In genomic region chr7:109170441-109170820, GRCm38 (mm10) we compare ENCODE assay signal across 8 mouse cellular contexts. TPM values are rescaled to one million over a fixed set of nuclear protein-coding genes. Genes with fewer than 3 reads are reported as not detected.
DNase-seq lines count a peak whose midpoint lies in the region; ATAC-seq and TF ChIP-seq lines count a peak whose summit lies in the region.

No protein-coding gene starts in this region.

- H3K9me3 ChIP-seq in ES-E14 (ENCODE audit: control insufficient read depth, insufficient read depth, low read depth, low read length), result no peaks in the 10 kb centered on the region
- no peaks in the 10 kb centered on the region for H3K9me3 ChIP-seq in forebrain, embryonic 16.5 days (ENCODE audit: control insufficient read depth, low read length)
- H3K9me3 ChIP-seq in liver, postnatal 0 days (ENCODE audit: low read length), result no peaks in the 10 kb centered on the region

- under 1% methylated on average over 17 of the region's 17 CpGs for WGBS in forebrain, embryonic 16.5 days
- 2% methylated on average over 17 of the region's 17 CpGs for WGBS in liver, postnatal 0 days (ENCODE audit: insufficient replicate concordance)
- 1% methylated on average over 17 of the region's 17 CpGs for WGBS in olfactory bulb, adult 2 months
- 1% methylated on average over 17 of the region's 17 CpGs for WGBS in thymus, adult 2 months

- H3K9ac ChIP-seq in ES-E14 (ENCODE audit: insufficient read depth, low read depth, low read length, poor library complexity, severe bottlenecking), result no peak overlapping the region
- peak overlapping the region; percentile 94 for H3K9ac ChIP-seq in forebrain, embryonic 16.5 days (replicated peaks; ENCODE audit: low read depth, low read length)
- no peak overlapping the region for H3K9ac ChIP-seq in liver, postnatal 0 days (replicated peaks)

- ATAC-seq in forebrain, embryonic 16.5 days, result peak; percentile 61
- ATAC-seq in liver, postnatal 0 days, result no peak

- TF ChIP-seq EP300 in liver, postnatal 0 days (IDR thresholded peaks at IDR 0.05; ENCODE audit: low read depth), result no peak

- TF ChIP-seq CTCF in liver, postnatal 0 days (IDR thresholded peaks at IDR 0.05; ENCODE audit: low read depth), result peak; percentile 88
- peak; percentile 85 for TF ChIP-seq CTCF in olfactory bulb, adult 2 months (IDR thresholded peaks at IDR 0.05; ENCODE audit: insufficient read depth, low read depth, low read length)
- TF ChIP-seq CTCF in thymus, adult 2 months (IDR thresholded peaks at IDR 0.05; ENCODE audit: borderline replicate concordance, control insufficient read depth, extremely low read depth, insufficient read depth, low read length, poor library complexity), result peak; percentile 85

- peaks cover 0 to 1% of the 10 kb centered on the region in 2 experiments; a peak in 1 of 4 replicates for H3K4me1 ChIP-seq in ES-E14 (ENCODE audit: control insufficient read depth in 2 of 2, insufficient read depth in 2 of 2, low read length in 2 of 2, poor library complexity in 1 of 2)
- H3K4me1 ChIP-seq in forebrain, embryonic 16.5 days (replicated peaks; ENCODE audit: control insufficient read depth, insufficient read depth, low read length), result peaks cover 63% of the 10 kb centered on the region
- no peaks in the 10 kb centered on the region for H3K4me1 ChIP-seq in liver, postnatal 0 days (ENCODE audit: insufficient read depth)
- peaks cover 6% of the 10 kb centered on the region for H3K4me1 ChIP-seq in olfactory bulb, adult 2 months (ENCODE audit: control insufficient read depth, insufficient read depth, low read length)
- H3K4me1 ChIP-seq in thymus, adult 2 months (replicated peaks; ENCODE audit: control insufficient read depth, insufficient read depth, low read length), result no peaks in the 10 kb centered on the region

- no peak overlapping the region for H3K27ac ChIP-seq in ES-E14 (ENCODE audit: insufficient read depth, low read depth, low read length, poor library complexity, severe bottlenecking)
- peak overlapping the region; percentile 87 for H3K27ac ChIP-seq in forebrain, embryonic 16.5 days (ENCODE audit: low read length)
- no peak overlapping the region for H3K27ac ChIP-seq in liver, postnatal 0 days (ENCODE audit: low read depth)
- no peak overlapping the region for H3K27ac ChIP-seq in olfactory bulb, adult 2 months (ENCODE audit: insufficient read depth, low read depth, low read length)
- H3K27ac ChIP-seq in thymus, adult 2 months (ENCODE audit: control insufficient read depth, insufficient read depth, low read length), result no peak overlapping the region

- TF ChIP-seq POLR2A in olfactory bulb, adult 2 months (IDR thresholded peaks at IDR 0.05; ENCODE audit: insufficient read depth, low read depth, low read length), result no peak
- TF ChIP-seq POLR2A in thymus, adult 2 months (IDR thresholded peaks at IDR 0.05; ENCODE audit: control insufficient read depth, extremely low read depth, insufficient read depth, low read length, poor library complexity), result no peak

- intact Hi-C loops in heart, postnatal 25 days (cut with DNase I), result loop anchor here (1.0 to 5.0 kb wide), 3 partner anchors 30 to 73 kb away; no protein-coding TSS in a partner anchor

- H3K4me3 ChIP-seq in ES-E14 (ENCODE audit: insufficient read depth in 1 of 2, low read depth in 1 of 2, low read length in 2 of 2, poor library complexity in 1 of 2, severe bottlenecking in 1 of 2), result peak overlapping the region in 1 of 2 experiments; percentile 61; a peak in 2 of 4 replicates
- peak overlapping the region; percentile 74 for H3K4me3 ChIP-seq in forebrain, embryonic 16.5 days (replicated peaks; ENCODE audit: low read length)
- H3K4me3 ChIP-seq in liver, postnatal 0 days (ENCODE audit: low read depth, low read length), result no peak overlapping the region
- no peak overlapping the region for H3K4me3 ChIP-seq in olfactory bulb, adult 2 months (ENCODE audit: insufficient read depth, low read depth, low read length)
- H3K4me3 ChIP-seq in thymus, adult 2 months (ENCODE audit: control insufficient read depth, insufficient read depth, low read length), result no peak overlapping the region

- in situ Hi-C loops in ES-E14 (cut with MboI; ENCODE audit: low sequenced_read_pairs in 2 of 2, unreplicated experiment in 2 of 2), result no loop called here

- peak; percentile 64 for DNase-seq in ES-E14 (ENCODE audit: low read depth, low spot score)
- DNase-seq in cerebellum, adult 18-20 months, result peak; percentile 95 to 98
- DNase-seq in heart, postnatal 25 days (ENCODE audit: low spot score), result peak; percentile 54
- DNase-seq in layer of hippocampus, adult 18-20 months (ENCODE audit: low spot score in 2 of 2), result peak; percentile 86 to 94
- DNase-seq in liver, postnatal 0 days, result peak; percentile 79
- peak; percentile 54 for DNase-seq in thymus, adult 2 months

- H3K4me2 ChIP-seq in forebrain, embryonic 16.5 days (ENCODE audit: low read length), result peak overlapping the region; percentile 92
- H3K4me2 ChIP-seq in liver, postnatal 0 days (ENCODE audit: low read depth, low read length), result peak overlapping the region; percentile 64

- H3K36me3 ChIP-seq in ES-E14 (ENCODE audit: control insufficient read depth, insufficient read depth, low read length, poor library complexity, severe bottlenecking), result no peaks in the 10 kb centered on the region
- no peaks in the 10 kb centered on the region for H3K36me3 ChIP-seq in forebrain, embryonic 16.5 days (ENCODE audit: control insufficient read depth, insufficient read depth)
- no peaks in the 10 kb centered on the region for H3K36me3 ChIP-seq in liver, postnatal 0 days (replicated peaks; ENCODE audit: insufficient read depth, low read length)
- H3K36me3 ChIP-seq in thymus, adult 2 months (ENCODE audit: control insufficient read depth, insufficient read depth, low read length), result no peaks in the 10 kb centered on the region

- H3K27me3 ChIP-seq in forebrain, embryonic 16.5 days (replicated peaks; ENCODE audit: control insufficient read depth, insufficient read depth, low read length), result peaks cover 6% of the 10 kb centered on the region; the same call in 1 of the 2 replicates
- peaks cover 57% of the 10 kb centered on the region for H3K27me3 ChIP-seq in liver, postnatal 0 days (ENCODE audit: insufficient read depth, low read length)
- H3K27me3 ChIP-seq in thymus, adult 2 months (ENCODE audit: control insufficient read depth, insufficient read depth, low read length), result peaks cover 3% of the 10 kb centered on the region; the same call in 1 of the 2 replicates

TF ChIP-seq in ES-E14, 5 proteins besides CTCF, POLR2A, EP300 and RAD21:
- TF ChIP-seq MAFK (IDR thresholded peaks at IDR 0.05; ENCODE audit: insufficient read depth, low read depth, low read length) (no peak), HCFC1 (IDR thresholded peaks at IDR 0.05; ENCODE audit: borderline replicate concordance, insufficient read depth, low read length) (no peak), ZC3H11A (IDR thresholded peaks at IDR 0.05; ENCODE audit: borderline replicate concordance, low read depth, low read length) (no peak)

RNA-seq across cellular contexts. Expression of gene Lmo1, which starts 4.6 kb away (rescaled TPM):
- 1.3 and 1.6 TPM in 2 replicates for total RNA-seq in ES-E14 (2012; rRNA removed)
- 64.2 and 82.2 TPM in 2 replicates for polyA plus RNA-seq in forebrain, embryonic 16.5 days (2015; fragmentation: Nextera tagmentation; extraction: Ambion mirVana)
- total RNA-seq in heart, postnatal 25 days (2021), result 1 to 10 TPM; 2.4 to 2.6 TPM
- total RNA-seq in layer of hippocampus, adult 18-20 months (2021), result 10 to 100 TPM; 65.6 to 72.7 TPM
- 1.5 and 1.8 TPM in 2 replicates for polyA plus RNA-seq in liver, postnatal 0 days (2015; fragmentation: Nextera tagmentation; extraction: Ambion mirVana)
- not detected in 2 replicates for polyA plus RNA-seq in olfactory bulb, adult 2 months (2012; ENCODE audit: insufficient read depth, insufficient read length, low replicate concordance, missing spikeins)
- polyA plus RNA-seq in thymus, adult 2 months (2012; rRNA removed), result 6.3 and 6.7 TPM in 2 replicates
